Mouse (Mus musculus): ENCODE data around the gene Ifi27l2b. TPM values are rescaled to one million over a fixed set of nuclear protein-coding genes. Genes with fewer than 3 reads are reported as not detected.

Ifi27l2b gene
- total and polyA plus RNA-seq, 3 experiments: 0.49 TPM; not detected in 2

- Histone ChIP-seq H3K27me3 (ENCODE audit: insufficient read depth, low read length) (no peaks in the 10 kb centered on the region), H3K36me3 (replicated peaks) (peaks cover 41% of the 10 kb centered on the region), H3K4me3 (ENCODE audit: low read depth, low read length) (peak within 1 kb of the TSS; percentile 69), H3K4me1 (ENCODE audit: insufficient read depth, low read depth, low read length) (peaks cover 50% of the 10 kb centered on the region), H3K9me3 (replicated peaks) (no peaks in the 10 kb centered on the region)
- ATAC-seq (ENCODE audit: extremely low read depth, insufficient number of reproducible peaks, low FRiP score, poor library complexity, severe bottlenecking) (peak; percentile 96), DNase-seq (ENCODE audit: low spot score) (peak; percentile 87)
- TF ChIP-seq TAL1 (conservative IDR thresholded peaks at IDR 0.05; ENCODE audit: low read depth, low read length): no peak
- TF ChIP-seq CTCF (IDR thresholded peaks at IDR 0.05; ENCODE audit: low read depth, low read length): no peak
- no peak for TF ChIP-seq POLR2AphosphoS5 (IDR thresholded peaks at IDR 0.05; ENCODE audit: insufficient replicate concordance, low read depth, low read length)
- TF ChIP-seq GATA2 (IDR thresholded peaks at IDR 0.05; ENCODE audit: borderline replicate concordance, low read depth, low read length): no peak
- no peak for TF ChIP-seq GATA1 (IDR thresholded peaks at IDR 0.05; ENCODE audit: borderline replicate concordance, low read length)
Observed at GRCm38 (mm10) chr12:103433986-103434731, 22.9 kb downstream of the Ifi27l2b start, which contains the start of gene Ifi27. TSS of gene Ifi27 (plus strand) at chr12:103434211.

DNA sequence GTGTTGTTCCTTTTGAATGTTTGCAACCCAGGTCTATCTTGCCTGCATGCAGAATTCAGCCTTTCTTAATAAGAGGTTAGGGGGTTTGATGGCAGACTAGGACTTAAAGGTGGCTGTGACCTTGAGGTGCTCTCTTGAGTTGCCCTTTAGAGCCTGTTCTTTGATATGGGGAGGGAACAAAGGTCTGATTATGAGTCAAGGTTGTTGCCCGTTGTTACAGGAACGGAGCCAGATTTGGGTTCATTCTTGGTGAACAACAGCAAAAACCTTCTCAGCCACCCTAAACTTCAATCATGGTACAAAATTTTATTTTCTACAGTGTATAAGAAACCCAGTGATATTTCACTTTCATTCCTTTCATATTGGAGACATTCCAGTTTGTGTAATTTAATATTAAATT is 23.6 kb downstream of the Ifi27l2b start:
- no peaks in the 10 kb centered on the region for H3K9me3 ChIP-seq (replicated peaks)
- peaks cover 45% of the 10 kb centered on the region for H3K4me1 ChIP-seq (ENCODE audit: insufficient read depth, low read depth, low read length)
- ATAC-seq (ENCODE audit: extremely low read depth, insufficient number of reproducible peaks, low FRiP score, poor library complexity, severe bottlenecking) (no peak), DNase-seq (ENCODE audit: low spot score) (no peak)
- TF ChIP-seq GATA1 (IDR thresholded peaks at IDR 0.05; ENCODE audit: borderline replicate concordance, low read length) (no peak), CTCF (IDR thresholded peaks at IDR 0.05; ENCODE audit: low read depth, low read length) (no peak), TAL1 (conservative IDR thresholded peaks at IDR 0.05; ENCODE audit: low read depth, low read length) (no peak), GATA2 (IDR thresholded peaks at IDR 0.05; ENCODE audit: borderline replicate concordance, low read depth, low read length) (no peak), POLR2AphosphoS5 (IDR thresholded peaks at IDR 0.05; ENCODE audit: insufficient replicate concordance, low read depth, low read length) (no peak)
- peaks cover 33% of the 10 kb centered on the region for H3K36me3 ChIP-seq (replicated peaks)
- H3K4me3 ChIP-seq (ENCODE audit: low read depth, low read length): no peak overlapping the region
- H3K27me3 ChIP-seq (ENCODE audit: insufficient read depth, low read length): no peaks in the 10 kb centered on the region

DNA sequence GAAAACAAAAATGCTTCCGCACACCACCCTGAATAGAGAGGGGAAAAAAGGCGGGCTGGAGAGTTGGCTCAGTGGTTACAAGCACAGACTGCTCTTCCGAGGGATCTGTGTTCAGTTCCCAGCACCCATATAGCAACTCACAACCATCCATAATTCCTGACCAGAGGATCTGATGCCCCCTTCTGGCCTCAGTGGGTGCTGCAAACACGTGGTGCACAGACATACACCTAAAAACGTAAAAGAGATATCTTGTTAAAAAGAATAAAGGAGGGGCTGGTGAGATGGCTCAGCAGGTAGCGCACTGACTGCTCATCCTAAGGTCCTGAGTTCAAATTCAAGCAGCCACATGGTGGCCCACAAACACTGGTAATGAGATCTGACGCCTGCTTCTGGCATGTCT is 30.3 kb downstream of the Ifi27l2b start:
- Histone ChIP-seq H3K27me3 (ENCODE audit: insufficient read depth, low read length) (no peaks in the 10 kb centered on the region), H3K4me3 (ENCODE audit: low read depth, low read length) (no peak overlapping the region), H3K4me1 (ENCODE audit: insufficient read depth, low read depth, low read length) (peaks cover 36% of the 10 kb centered on the region), H3K9me3 (replicated peaks) (peaks cover 2% of the 10 kb centered on the region), H3K36me3 (replicated peaks) (peaks cover 22% of the 10 kb centered on the region)
- ATAC-seq (ENCODE audit: extremely low read depth, insufficient number of reproducible peaks, low FRiP score, poor library complexity, severe bottlenecking): no peak
- no peak for DNase-seq (ENCODE audit: low spot score)
- TF ChIP-seq GATA1 (IDR thresholded peaks at IDR 0.05; ENCODE audit: borderline replicate concordance, low read length) (no peak), CTCF (IDR thresholded peaks at IDR 0.05; ENCODE audit: low read depth, low read length) (no peak), TAL1 (conservative IDR thresholded peaks at IDR 0.05; ENCODE audit: low read depth, low read length) (no peak), POLR2AphosphoS5 (IDR thresholded peaks at IDR 0.05; ENCODE audit: insufficient replicate concordance, low read depth, low read length) (no peak), GATA2 (IDR thresholded peaks at IDR 0.05; ENCODE audit: borderline replicate concordance, low read depth, low read length) (no peak)

DNA sequence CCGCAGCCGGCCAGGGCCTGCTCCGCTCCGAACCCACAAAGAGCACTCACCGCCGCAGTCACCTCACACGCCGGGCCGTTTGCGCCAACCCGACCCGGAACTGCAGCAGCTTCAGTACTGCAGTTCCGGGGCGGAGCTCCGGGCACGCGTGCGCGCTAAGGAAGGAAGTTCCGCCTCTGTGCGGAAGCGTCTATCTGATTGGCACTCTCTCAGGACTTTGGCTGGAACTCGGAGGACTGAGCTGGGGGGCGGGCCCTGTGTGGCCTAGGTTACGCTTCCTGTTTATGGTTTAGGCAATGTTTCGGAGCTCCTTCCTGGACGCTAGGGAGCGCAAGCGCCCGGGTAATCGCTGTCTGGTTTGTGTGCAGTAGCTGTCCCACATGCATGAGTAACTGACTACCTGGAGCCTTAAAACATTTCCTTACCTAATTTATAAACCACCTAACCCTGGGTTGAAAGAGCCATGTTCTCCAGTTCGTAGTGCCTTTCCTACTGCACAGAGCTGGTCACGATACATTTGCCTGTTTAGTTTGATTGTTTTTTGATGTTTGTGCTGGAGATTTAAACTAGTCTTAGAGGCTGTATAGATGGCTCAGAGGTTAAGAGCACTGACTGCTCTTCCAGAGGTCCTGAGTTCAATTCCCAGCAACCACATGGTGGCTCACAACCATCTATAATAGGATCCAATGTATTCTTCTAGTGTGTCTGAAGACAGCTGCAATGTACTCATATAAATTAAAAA is 31.1 kb downstream of the Ifi27l2b start, which contains the start of gene Ddx24:
Gene Ddx24 (minus strand): TSS at position 102 of the 742 bp plus-strand sequence.
- Histone ChIP-seq H3K4me3 (ENCODE audit: low read depth, low read length) (peak within 1 kb of the TSS; percentile 88), H3K9me3 (replicated peaks) (peaks cover 2% of the 10 kb centered on the region), H3K27me3 (ENCODE audit: insufficient read depth, low read length) (no peaks in the 10 kb centered on the region), H3K4me1 (ENCODE audit: insufficient read depth, low read depth, low read length) (peaks cover 41% of the 10 kb centered on the region), H3K36me3 (replicated peaks) (peaks cover 27% of the 10 kb centered on the region)
- ATAC-seq (ENCODE audit: extremely low read depth, insufficient number of reproducible peaks, low FRiP score, poor library complexity, severe bottlenecking): peak; percentile 99
- DNase-seq (ENCODE audit: low spot score): peak; percentile 98
- TF ChIP-seq TAL1 (conservative IDR thresholded peaks at IDR 0.05; ENCODE audit: low read depth, low read length) (no peak), GATA1 (IDR thresholded peaks at IDR 0.05; ENCODE audit: borderline replicate concordance, low read length) (no peak), POLR2AphosphoS5 (IDR thresholded peaks at IDR 0.05; ENCODE audit: insufficient replicate concordance, low read depth, low read length) (no peak), CTCF (IDR thresholded peaks at IDR 0.05; ENCODE audit: low read depth, low read length) (no peak), GATA2 (IDR thresholded peaks at IDR 0.05; ENCODE audit: borderline replicate concordance, low read depth, low read length) (no peak)

GRCm38 (mm10) chr12:103425016-103425728 is 31.9 kb downstream of the Ifi27l2b start:
- Histone ChIP-seq H3K36me3 (replicated peaks) (peaks cover 30% of the 10 kb centered on the region), H3K9me3 (replicated peaks) (peaks cover 2% of the 10 kb centered on the region), H3K4me1 (ENCODE audit: insufficient read depth, low read depth, low read length) (peaks cover 39% of the 10 kb centered on the region), H3K4me3 (ENCODE audit: low read depth, low read length) (peak overlapping the region; percentile 88), H3K27me3 (ENCODE audit: insufficient read depth, low read length) (no peaks in the 10 kb centered on the region)
- TF ChIP-seq TAL1 (conservative IDR thresholded peaks at IDR 0.05; ENCODE audit: low read depth, low read length) (no peak), GATA2 (IDR thresholded peaks at IDR 0.05; ENCODE audit: borderline replicate concordance, low read depth, low read length) (no peak), CTCF (IDR thresholded peaks at IDR 0.05; ENCODE audit: low read depth, low read length) (no peak), GATA1 (IDR thresholded peaks at IDR 0.05; ENCODE audit: borderline replicate concordance, low read length) (no peak), POLR2AphosphoS5 (IDR thresholded peaks at IDR 0.05; ENCODE audit: insufficient replicate concordance, low read depth, low read length) (no peak)
- DNase-seq (ENCODE audit: low spot score): peak; percentile 29
- no peak for ATAC-seq (ENCODE audit: extremely low read depth, insufficient number of reproducible peaks, low FRiP score, poor library complexity, severe bottlenecking)

All from G1E (cell line).